Mouse (Mus musculus) embryonic fibroblast, embryonic 13.5 days (primary cell): ENCODE data around the gene Pga5.

Experiments used
- CTCF ChIP-seq: IDR thresholded peaks from 2 replicates; pipeline ENCODE4 v1.5.1; 2011; ENCODE audit warnings: mild to moderate bottlenecking, control low read depth, low read length, moderate library complexity, borderline replicate concordance; ENCODE audit not compliant: insufficient read depth
- POLR2A ChIP-seq: IDR thresholded peaks from 2 replicates; pipeline ENCODE4 v1.6.1; 2011; ENCODE audit warnings: low read depth, mild to moderate bottlenecking, control low read depth, low read length, moderate library complexity

- TF ChIP-seq CTCF (no peak), POLR2A (no peak)
These were observed 22.0 kb upstream of the Pga5 start for GRCm38 (mm10) chr19:10699851-10700250.
